In genomic region chr4:8212873-8213569, GRCm38 (mm10) we compare ENCODE assay signal across 25 mouse cellular contexts. TPM values are rescaled to one million over a fixed set of nuclear protein-coding genes. Genes with fewer than 3 reads are reported as not detected.
DNase-seq lines count a peak whose midpoint lies in the region; ATAC-seq and TF ChIP-seq lines count a peak whose summit lies in the region.
"Had no signal": no experiment of that assay in that cellular context is flagged by ENCODE, and none has a peak within 500 bp of the region (broad histone marks: within the 10 kb centered on the region; RNA-seq: fewer than 3 reads in every experiment).

No protein-coding gene starts in this region.

- H3K27ac ChIP-seq in gastrocnemius, adult 2 months = peak overlapping the region; percentile 16; the same call in 1 of the 2 replicates
- no peak overlapping the region for H3K27ac ChIP-seq in intestine, embryonic 15.5 days
- H3K27ac ChIP-seq: forebrain, embryonic 10.5 days; heart, embryonic 15.5 days; hindbrain, embryonic 14.5 days; layer of hippocampus, adult 2 months had no signal

- H3K4me2 ChIP-seq in intestine, embryonic 15.5 days (replicated peaks) = no peak overlapping the region
- H3K4me2 ChIP-seq: heart, embryonic 15.5 days; hindbrain, embryonic 14.5 days; liver, embryonic 11.5 days had no signal

- no peaks in the 10 kb centered on the region for H3K27me3 ChIP-seq in intestine, embryonic 15.5 days (replicated peaks)
- H3K27me3 ChIP-seq: heart, embryonic 15.5 days; megakaryocyte, embryonic 14.5 days had no signal

- intact Hi-C loops in gastrocnemius, adult 2 months (cut with DNase I) = no loop called here

- 55% methylated on average over 8 of the region's 8 CpGs for WGBS in intestine, embryonic 15.5 days

- H3K4me1 ChIP-seq in intestine, embryonic 15.5 days (replicated peaks) = 0 out of 2 replicates have a peak, but pooled peaks cover 6% of the 10 kb centered on the region

- no peak overlapping the region for H3K9ac ChIP-seq in intestine, embryonic 15.5 days
- H3K9ac ChIP-seq: heart, embryonic 15.5 days; hindbrain, embryonic 14.5 days had no signal

- ATAC-seq in intestine, embryonic 15.5 days = peak; percentile 64
- ATAC-seq in activated CD4-positive, CD25-positive, alpha-beta regulatory T cell, adult 4 months = no peak

- DNase-seq in gastrocnemius, adult 2 months = peak; percentile 25
- no peak for DNase-seq in gastrocnemius, postnatal 10 days
- peak; percentile 29 for DNase-seq in urinary bladder, postnatal 14 days (ENCODE audit: low spot score)
- DNase-seq in urinary bladder, adult 2 months (ENCODE audit: low spot score) = no peak
- no peak for DNase-seq in lung, postnatal 25 days (ENCODE audit: low spot score)
- no peak for DNase-seq in thymus, postnatal 0 days (ENCODE audit: low spot score)
- DNase-seq: adrenal gland, postnatal 10 days; B cell, adult 2 months; cerebellum, adult 11 months; cerebellum, postnatal 14 days; embryo, embryonic 11 days; kidney, adult 11 months; kidney, postnatal 14 days; left cerebral cortex, postnatal 4 days; lung, adult 18-20 months; lung, postnatal 14 days; midbrain, embryonic 14.5 days had no signal

- no peaks in the 10 kb centered on the region for H3K9me3 ChIP-seq in intestine, embryonic 15.5 days
- H3K9me3 ChIP-seq: forebrain, embryonic 10.5 days; heart, embryonic 15.5 days had no signal

- TF ChIP-seq CTCF in gastrocnemius, adult 2 months (IDR thresholded peaks at IDR 0.05) = no peak

- H3K36me3 ChIP-seq in intestine, embryonic 15.5 days = no peaks in the 10 kb centered on the region
- H3K36me3 ChIP-seq: forebrain, embryonic 10.5 days; heart, embryonic 15.5 days had no signal

- H3K4me3 ChIP-seq in gastrocnemius, adult 2 months = peak overlapping the region; percentile 26; the same call in 1 of the 2 replicates
- H3K4me3 ChIP-seq in intestine, embryonic 15.5 days (replicated peaks) = no peak overlapping the region
- H3K4me3 ChIP-seq: forebrain, embryonic 10.5 days; heart, embryonic 15.5 days; layer of hippocampus, adult 2 months; megakaryocyte, embryonic 14.5 days had no signal

RNA-seq across cellular contexts. Expression of gene Car8, which starts 25.8 kb away (rescaled TPM):
- 1 to 10 TPM; 1.5 to 3.6 TPM for total RNA-seq in gastrocnemius, adult 2 months (2021)
- 1 to 10 TPM; 3.0 to 3.1 TPM for total RNA-seq in gastrocnemius, postnatal 10 days (2021)
- polyA plus RNA-seq in urinary bladder, adult 2 months (2012; rRNA removed) = 0.62 and 1.2 TPM in 2 replicates
- polyA plus RNA-seq in intestine, embryonic 15.5 days (2015; fragmentation: Nextera tagmentation; extraction: Ambion mirVana) = 40.8 and 44.2 TPM in 2 replicates
- polyA plus RNA-seq in thymus, postnatal 0 days (2015; fragmentation: Nextera tagmentation; extraction: Ambion mirVana) = 0.42 and 0.60 TPM in 2 replicates
- polyA plus RNA-seq in activated CD4-positive, CD25-positive, alpha-beta regulatory T cell, adult 4 months (2017; shearing (Covaris generic)) = not detected

Comparison
In these comparisons a context has a peak if more than half of its experiments do, and no peak if none do; other contexts are left out.
1. DNase-seq: peak in gastrocnemius, adult 2 months (single experiment) and urinary bladder, postnatal 14 days (single experiment); none in gastrocnemius, postnatal 10 days (single experiment), urinary bladder, adult 2 months (single experiment), lung, postnatal 25 days (single experiment) and thymus, postnatal 0 days (single experiment).
2. RNA of gene Car8, which starts 25.8 kb away (polyA plus RNA-seq): 40.8 to 44.2 TPM in intestine, embryonic 15.5 days; 0.62 to 1.2 TPM in urinary bladder, adult 2 months, 0.42 to 0.60 TPM in thymus, postnatal 0 days and not detected in activated CD4-positive, CD25-positive, alpha-beta regulatory T cell, adult 4 months; every median in the first group is over 10 times any median in the second.